Mouse (Mus musculus): ENCODE data around the gene Sox18.

The Sox18 gene

DNA sequence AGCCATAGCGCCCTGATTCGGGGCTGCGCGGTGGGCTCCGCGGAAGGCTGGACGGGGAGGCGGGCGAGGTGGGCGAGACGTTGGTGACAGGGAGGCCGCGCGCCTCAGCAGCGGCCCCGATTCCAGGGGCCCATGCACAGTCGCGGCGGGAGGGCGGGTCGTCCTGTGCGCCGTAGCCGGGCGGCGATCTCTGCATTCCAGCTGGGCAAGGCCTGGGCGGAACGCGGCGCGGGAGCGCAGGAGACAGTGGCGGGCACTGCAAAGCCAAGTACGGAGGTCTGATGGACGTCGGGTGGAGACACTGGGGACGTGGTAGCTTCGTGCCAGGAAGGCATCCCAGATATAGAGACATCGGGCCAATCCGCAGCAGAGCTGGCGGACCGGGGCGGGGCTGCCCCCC is at the start of gene Sox18:
Sox18 (minus strand) TSS at position 315 of the 400 bp plus-strand sequence.
- DNase-seq: no peak

DNA sequence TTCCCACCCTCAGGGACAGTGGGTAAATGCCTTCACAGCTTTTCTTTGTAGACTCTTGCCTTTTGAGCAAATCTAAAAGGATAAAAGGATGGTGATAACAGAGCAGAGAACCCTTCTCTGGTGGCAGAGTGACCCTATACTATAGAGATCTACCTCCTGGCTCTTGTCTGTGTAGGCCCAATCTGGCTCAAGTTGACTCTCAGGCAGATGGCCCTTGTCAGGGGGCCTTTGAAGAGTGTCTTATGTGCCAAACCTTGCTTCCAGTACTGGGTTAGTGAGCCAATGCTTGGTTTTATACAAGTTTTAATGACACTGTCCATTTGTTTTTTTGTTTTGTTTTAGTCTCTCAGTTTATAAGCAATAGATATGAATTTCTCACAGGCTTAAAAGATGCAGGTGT is 49.8 kb upstream of the Sox18 start:
- DNase-seq: no peak

DNA sequence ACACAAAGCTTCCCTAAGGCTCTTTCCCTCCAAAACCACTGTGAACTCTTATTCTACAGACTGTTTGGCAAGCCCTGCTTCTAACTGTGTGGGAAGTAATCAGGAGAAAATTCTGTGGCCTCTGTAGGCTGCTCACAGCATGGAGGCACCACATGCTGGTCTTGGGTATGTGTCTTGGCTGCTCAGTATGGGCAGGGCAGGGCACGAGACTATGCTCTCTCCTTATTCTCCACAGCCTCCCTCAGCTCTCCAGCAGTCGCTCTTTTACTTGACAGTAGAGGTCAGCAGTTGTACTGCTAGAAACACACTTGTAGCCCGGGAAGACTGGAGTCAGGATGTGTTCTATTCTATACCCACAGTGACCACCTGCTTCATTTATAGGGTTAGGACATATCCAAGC is 48.6 kb upstream of the Sox18 start:
- DNase-seq: no peak

DNA sequence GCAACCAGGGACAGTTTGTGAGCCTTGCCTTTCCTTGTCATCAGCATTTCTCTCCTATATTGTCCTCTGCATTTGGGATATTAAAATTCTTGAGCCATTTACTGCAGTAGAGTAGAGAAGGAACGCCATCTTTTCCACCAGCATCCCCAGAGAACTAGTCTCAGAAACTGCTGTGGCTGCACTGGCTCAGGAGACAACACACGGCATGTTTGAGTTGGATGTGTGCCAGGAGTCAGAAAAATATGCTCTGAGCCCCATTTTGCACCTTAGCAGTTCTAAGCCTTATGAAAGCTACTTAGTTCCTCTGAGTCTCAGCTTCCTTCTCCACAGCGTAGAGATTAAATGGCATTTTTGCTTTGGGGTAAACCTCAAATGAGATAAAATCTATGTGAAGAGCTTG is 45.6 kb upstream of the Sox18 start:
- no peak for DNase-seq

DNA sequence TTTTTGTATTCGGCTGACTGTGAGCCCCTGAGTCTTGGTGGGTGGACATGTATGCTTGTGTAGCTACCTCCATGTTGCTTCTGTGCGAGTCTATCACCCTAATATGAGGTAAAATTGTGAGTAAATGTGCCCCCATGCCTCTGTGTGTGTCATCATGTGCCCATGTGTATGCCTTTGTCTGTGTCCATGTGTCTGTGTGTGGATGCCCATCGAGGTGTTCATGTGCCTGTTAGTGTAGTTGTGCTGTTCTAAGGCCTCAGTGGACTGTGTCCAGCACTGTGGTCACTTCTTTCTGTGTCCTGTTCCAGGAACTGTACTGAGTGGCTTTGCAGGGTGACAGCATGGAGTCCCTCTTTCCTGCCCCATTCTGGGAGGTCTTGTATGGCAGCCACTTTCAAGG is 43.9 kb upstream of the Sox18 start:
- DNase-seq: no peak

DNA sequence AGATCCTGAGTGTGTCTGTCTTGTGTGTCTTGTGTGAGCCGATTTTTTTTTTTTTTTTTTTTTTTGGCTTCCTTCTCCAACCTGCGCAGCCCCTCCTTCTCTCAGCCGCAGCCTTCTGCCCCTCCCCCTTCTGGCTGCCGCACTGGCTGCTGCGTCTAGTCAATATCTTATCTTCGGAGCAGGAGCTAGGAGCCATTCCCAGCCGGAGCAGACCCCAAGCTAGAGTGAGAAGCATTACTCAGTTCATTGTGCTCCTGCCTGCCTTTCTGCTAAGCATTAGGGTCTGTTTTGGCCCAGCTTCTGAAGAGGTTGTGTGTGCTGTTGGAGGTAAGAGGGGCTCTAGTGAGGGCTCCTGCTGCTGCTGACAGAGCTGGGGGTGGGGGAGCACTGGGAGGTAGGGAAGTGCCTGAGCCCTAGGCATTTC is 43.5 kb upstream of the Sox18 start, which contains the start of gene Oprl1:
Oprl1 (plus strand) TSS at position 114 of the 424 bp plus-strand sequence.
- peak; percentile 58 for DNase-seq

DNA sequence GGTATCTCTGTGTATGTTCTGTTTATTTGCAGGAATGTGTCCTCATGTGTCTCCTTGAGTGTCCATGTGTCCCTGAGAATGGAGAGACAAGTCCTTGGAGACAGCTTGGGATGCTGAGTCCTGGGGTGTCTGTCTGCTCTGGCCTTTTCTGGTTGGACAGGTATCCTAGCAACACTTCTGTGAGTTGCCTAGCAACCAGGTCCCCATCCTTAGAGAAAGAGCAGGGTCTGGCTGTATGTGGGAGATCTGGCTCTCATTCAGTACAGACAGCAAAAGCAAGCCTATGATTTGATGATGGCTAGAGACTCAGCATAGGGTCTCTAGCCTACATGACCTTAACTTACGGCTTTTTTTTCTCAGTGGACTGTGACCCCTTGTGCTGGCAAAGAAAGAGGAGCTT is 42.3 kb upstream of the Sox18 start:
- DNase-seq: no peak

DNA sequence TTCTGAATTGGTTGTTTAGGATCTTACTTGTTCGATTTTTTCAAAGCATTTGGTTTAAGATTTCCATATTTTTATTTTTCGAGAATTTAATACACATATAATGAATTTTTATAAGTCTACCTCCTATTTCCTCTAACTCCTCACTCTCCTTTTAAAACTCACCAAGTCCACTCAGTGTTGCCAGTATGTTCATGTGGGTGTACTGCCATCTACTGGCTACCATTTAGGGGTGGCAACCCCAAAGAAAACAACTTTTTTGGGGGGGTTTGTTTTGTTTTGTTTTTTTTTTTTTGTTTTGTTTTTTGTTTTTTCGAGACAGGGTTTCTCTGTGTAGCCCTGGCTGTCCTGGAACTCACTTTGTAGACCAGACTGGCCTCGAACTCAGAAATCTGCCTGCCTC is 35.2 kb upstream of the Sox18 start:
- DNase-seq: peak; percentile 41

DNA sequence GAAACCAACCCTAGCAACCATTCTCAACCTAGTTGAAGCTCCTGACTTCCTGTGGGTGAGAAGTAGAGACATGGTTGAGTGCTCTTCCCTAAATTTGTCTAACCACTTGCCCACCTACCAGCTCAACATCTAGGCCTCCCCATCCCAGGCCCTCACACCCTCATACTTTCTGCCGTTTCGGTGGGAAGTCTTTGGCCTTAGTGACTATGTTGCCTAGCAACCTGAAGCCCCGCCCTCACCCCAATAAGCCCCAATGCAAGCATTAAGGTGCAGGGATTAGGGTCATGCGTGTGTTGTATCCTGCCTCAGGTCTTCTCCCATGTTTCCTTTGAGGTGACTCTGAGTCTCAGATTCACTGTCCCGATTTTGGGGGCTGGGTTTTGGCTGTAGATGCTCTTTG is 26.8 kb upstream of the Sox18 start, which contains the start of gene Lkaaear1:
Lkaaear1 (minus strand) TSS at position 202 of the 400 bp plus-strand sequence.
- DNase-seq: no peak

DNA sequence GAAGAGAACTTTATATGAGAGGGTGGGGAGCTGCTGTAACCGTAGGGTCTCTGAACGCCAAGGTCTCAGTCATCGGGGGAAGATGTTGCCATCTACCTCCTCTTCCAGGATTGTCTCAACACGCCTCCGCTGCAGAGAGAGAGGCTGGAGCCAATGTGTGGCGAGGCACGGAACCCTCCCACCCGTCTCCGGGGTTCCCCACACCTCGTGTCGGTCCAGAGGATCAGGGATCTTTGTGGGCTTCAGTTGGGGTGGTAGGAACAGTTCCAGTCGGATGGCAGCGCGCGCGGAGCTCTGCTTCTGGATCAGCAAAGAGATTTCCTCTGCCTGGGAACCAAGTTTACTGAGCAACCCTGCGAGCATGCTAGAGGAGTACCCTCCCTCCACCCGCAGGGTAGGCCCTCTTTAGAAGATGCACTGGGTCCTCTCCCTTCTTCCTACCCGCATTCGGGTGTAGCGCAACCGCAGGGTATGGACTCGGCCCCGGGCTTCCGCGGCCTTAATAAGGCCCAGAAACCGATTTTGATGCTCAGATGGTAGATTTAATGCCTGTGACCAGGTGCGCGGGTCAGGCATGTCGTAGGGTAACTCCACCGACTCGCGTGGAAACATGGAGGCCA is 25.5 kb upstream of the Sox18 start:
- DNase-seq: no peak

DNA sequence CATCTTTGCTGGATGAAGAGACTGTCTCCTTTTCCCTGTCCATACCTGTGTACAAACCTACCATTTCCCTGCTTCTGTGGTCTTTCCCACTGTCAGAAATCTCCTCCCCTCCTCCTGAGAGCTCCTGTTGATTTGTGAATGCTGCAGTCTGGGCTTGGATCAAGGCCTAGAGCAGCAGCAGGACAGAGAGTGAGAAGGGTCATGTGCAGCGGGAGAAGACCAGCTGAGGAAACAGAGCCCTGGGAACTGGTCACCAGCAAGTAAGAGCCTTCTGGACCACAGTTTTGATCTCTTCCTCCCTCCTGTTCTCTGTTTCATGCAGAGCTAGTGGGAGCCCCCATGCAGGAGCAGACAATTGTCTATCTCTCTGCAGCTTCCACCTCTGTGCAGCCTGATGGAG is 24.3 kb upstream of the Sox18 start:
- DNase-seq: no peak

DNA sequence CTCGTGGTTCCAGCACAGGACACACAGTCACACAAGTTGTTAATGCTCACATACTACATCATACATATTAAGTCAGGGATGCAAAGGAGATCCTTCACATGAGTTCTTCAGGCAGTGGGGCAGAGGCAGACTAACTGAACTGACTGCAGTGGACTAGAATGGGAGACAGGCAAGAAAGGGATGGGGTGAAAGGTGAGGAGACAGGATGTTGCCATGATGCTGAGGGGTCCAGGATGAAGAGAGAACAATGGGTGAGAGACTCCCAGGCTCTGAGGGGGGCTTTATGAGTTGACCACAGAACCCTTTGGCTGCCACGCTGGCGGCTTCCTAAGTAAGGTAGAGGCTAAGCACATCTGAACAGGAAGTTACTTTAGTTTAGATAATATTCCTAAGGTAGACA is 23.1 kb upstream of the Sox18 start:
- DNase-seq: no peak

DNA sequence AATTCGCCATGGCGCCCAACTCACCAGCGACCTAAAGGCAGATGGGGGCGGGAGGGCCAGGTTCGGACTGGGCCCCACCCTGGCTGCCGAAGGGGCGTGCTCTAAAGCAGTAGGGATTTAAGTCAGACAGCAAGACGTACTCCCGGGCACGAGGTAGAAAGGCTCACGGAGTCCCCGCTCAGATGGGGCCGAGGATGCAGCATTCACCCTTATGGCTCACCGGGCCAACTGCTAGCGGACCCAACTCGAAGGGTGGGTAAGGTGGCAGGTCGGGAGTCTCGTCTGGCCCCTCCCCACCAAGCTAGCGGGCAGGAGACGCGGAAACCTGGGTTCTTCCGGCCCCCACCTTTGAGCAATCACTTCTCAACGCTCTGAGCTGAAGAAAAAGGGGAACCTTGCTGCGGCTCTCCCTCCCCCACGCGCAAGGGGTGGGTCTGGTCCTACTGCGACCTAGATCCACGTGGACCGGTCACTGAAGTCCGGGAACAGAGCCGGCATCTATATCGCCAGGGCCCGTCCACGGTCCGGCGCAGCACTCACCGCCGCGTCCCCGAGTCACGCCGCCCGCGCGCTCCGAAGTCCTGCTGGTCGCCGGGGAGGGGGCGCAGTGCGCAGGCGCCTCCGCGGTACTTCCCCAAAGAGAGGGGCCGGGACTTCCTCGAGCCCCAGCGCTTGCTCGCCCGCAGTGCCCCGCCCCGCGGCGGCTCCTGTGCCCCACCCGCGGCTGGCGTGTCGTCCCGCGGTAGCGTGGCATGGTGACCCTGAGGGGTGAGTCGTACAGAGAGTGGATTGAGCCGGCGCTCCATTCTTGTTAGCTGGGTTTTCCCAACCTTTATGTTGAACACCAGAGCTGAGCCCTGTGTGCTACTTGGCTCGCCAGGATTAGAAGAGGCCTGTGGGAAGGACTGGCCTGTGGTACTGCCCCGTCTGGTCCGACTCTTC is 22.2 kb upstream of the Sox18 start, which contains the start of gene Rgs19:
Rgs19 (minus strand) TSS at position 639 of the 942 bp plus-strand sequence.
- peak; percentile 91 for DNase-seq

DNA sequence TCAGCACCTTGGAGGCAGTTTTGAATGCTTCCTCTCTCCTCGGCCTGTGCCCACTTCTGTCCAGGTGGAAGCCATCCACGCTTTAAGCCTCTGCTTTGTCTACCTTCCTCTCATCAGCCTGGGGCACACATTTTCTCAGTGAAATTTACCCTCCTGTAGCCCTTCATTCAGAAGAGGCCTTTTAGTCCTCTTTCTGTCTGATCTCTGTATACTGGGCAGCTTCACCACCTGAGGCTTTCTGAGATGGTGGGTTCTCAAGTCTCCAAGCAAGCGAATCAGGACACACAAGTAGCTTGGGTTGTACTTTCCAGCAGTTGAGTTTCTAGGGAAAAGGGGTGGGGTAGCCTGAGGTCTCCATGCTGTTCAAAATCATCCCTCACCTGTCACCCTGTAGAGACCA is 20.9 kb upstream of the Sox18 start:
- no peak for DNase-seq

DNA sequence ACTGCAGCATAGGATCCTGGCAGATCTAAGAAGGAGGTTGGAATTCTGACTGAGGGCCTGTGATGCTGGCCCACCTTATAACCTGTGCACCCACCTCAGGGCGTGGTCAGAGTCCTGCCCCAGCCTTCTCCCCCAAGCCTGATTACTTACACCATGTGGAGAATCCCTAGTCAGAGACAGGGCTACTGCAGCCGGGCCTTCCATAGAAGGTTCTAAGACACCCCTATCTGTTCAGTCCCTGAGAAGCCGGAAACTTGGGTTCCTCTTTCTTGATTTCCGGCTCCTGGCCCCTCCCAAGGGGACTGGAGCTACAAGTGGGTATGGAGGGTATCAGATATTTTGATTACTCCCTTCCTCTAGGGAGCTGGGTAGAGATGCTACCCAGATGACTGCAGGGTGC is 20.1 kb upstream of the Sox18 start:
- DNase-seq: peak; percentile 42

DNA sequence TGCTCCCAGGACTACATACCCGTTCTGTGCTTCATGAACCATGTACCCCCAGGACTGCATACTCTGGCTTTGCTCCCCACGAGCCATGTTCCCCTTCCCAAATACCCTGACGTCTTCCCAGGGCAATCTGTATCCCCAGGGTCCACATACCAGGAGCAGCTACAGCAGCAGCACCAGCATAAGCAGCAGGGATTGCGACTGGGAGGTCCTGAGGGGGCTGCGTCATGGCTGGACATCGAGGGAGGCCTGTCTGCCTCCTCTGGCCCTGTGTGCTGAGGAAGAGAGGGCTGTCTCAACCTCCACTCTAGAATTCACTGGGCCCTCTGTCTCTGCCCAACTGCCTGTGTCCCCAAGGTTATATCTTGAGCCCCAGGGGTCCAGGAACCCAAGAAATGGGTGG is 19.6 kb upstream of the Sox18 start:
- DNase-seq: no peak

DNA sequence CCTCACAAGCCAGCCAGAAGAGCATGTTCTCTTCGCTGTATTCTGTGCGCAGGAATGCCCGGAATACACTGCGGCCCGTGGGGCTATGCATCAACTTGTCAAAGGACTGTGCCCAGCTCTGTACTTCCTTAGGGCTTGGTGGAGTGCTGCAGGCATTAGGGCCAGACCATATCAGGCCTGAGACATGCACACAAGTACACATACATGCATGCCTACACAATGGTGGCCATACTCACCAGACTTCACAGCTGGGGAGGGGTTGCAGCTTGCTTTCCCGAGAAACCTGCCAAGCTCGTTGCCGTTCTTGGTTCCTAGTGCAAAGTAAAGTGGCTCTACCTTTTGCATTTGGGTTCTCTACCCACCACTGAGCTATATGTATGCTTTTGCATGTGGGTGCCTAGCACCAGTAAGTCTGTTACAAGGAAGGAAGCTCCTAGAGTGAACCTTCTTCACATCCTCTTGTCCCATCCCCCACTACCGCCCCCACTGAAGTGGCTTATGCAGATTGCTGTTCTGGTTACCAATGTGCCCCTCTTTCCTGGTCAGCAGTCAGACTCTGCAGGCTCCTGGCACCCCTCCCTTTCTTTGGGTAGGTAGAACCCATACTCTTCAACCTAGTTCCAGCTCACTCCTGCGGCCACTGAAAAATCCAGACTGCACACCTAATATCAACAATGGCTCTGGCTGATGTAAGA is 18.2 kb upstream of the Sox18 start:
- peak; percentile 51 for DNase-seq

DNA sequence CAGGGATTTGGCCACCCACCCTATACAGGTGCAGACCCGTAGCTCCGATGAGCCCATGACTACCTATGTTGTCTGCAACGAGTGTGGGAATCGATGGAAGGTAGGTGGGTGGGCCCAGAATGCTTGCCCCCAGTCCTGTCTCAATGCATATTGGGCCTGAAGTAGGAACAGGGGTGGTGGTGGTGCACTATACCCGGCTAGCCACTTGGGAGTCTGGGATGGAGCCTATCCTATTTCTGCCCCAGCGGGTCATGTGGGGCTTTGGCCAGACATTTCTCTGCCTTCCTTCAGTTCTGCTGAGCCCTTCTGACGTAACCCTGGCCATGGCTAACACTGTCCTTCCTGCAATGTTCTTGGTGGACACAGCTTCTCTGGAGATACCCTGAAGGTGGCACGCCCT is 16.1 kb upstream of the Sox18 start:
- no peak for DNase-seq

DNA sequence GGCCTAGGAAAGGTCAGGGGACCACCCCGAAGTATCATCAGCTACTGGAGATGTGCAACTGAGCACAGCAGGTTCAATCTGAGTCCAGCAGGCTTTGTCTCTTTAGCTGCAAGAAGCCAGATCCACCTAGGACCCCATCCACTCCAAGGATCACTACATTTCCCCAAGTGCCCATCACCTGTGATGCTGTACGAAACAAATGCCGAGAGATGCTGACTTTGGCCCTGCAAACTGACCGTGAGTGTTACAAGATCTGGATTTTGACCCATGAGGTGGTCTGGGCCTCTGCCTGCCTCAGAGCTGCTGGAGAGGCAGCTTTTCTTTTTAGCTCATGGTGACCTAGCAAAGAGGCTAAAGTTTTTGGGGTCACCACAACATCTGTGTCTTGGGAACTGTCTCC is 14.2 kb upstream of the Sox18 start:
- no peak for DNase-seq

DNA sequence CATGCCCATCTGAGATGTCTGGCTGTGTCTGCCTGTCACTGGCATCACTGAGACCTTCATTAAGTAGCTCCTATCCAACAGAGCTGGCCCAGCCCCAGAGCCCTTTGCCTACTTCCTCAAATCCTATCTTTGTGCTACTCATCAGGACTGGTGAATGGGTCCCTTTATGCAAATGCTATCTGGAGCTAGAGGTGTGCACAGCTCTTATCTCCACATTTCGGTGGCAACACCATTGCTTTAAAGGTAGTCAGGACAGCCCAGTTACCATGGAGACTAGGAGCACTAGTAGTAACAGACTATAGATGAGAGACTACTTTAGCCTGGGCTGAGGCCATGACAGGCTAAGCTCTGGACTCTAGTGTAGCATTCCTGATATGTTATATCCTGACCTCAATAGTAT is 13.3 kb upstream of the Sox18 start:
- DNase-seq: no peak

DNA sequence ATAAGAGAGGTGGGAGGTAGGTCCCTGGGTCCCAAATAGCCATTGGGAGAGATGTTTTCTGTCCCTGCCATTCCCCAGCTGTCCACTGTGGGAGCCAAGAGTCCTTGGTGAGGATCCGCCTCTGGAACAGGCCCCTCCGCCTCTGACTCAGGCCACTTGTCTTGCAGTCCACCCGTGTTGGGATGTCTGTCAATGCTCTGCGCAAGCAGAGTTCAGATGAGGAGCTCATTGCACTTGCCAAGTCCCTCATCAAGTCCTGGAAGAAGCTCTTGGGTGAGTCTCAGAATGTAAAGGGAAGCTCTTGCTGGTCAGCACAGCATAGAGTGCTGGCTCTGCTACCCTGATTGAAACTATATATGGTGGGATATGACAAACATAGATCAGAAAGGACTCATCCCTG is 11.9 kb upstream of the Sox18 start:
- no peak for DNase-seq

DNA sequence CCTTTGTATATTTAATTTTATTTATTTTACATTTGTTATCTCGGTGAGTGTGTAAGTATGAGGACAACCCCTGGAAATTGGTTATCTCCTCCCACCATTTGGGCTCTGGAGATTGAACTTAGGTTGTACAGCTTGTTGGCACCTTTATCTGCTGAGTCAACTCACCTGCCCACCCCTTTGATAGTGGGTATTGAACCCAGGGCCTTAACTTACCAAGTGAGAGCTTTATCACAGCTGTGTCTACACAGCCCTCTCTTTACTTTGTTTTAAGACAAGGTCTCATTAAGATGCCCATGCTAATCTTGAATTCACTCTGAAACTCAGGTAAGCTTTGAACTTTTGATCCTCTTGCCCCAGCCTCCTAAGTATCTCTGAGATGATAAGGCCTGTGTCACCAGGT is 10.5 kb upstream of the Sox18 start:
- no peak for DNase-seq

DNA sequence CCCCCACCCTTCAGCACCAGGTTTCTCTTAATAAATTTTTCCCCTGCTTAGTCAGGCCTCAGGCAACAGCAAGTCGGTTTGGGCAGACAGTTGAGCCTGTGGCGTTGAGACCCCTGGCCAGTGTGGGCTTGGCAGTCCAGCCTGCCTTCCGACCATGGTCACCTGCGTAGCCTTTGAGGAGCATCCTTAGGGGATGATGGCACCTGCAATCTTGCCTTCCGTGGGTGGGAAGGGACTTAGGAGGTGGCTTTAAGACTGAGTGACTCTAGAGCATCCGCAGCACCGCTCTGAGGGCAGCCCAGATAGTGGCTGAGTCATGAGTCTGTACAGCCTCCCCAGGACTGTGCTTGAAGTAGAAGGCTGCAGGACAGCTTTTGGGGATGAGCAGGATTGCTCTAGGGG is 9.3 kb upstream of the Sox18 start:
- peak; percentile 40 for DNase-seq

All from thymus, postnatal 4 days (tissue).